Mouse (Mus musculus) neural tube, embryonic 10.5 days (tissue): ENCODE results near the gene Col25a1.

Experiments
- DNase-seq: peaks from one replicate; pipeline ENCODE4 v3.0.0-alpha.2; 2017; ENCODE audit warnings: low spot score; ENCODE audit errors: extremely low spot score

Gene Col25a1

DNA sequence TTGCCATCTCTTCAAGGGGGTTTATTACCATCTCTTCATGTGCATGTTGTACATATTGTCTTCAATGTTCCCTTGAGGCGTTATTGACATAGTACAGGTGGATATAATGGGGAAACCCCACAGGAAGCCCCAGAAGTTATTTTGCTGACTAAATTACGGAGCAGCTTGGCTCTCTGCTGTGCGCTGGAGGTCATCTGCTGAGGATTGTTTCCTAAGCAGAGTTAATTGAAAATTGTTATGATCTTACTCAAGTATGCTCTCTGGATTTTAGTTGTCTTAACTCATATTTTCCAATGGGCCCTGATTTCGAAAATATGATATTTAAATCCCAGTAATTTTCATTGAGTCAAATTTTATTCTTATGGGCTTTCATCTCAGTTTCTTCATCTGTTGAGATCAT lies 178.0 kb downstream of the Col25a1 start:
- no peak for DNase-seq

DNA sequence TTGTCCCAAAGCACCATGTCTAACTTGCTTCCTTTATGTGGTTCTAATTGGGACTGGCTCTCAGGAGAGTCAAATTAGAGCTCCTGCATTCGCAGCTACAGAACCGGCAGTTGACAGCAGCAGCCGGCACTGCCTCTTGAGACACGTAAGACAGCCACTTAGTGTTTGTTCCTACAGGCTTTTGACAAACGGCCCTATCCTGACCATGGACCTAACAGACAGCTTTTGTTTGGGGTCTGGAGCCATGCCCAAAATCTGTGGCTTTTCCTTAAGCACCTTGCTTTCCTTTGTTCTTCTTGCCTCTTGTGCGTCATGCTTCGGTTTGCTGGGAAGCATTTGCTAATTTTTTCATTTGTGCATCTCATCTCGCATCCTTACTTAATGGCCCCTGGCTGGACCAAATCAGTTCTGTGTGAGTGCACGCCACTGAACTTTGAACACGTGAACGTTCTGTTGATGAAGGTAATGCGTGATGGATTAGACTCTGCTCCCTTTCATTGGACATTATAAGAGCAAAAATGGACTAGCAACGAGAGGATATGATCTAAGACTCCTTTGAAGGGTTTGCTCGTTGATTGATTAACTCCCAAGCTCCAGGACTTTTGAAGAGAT lies 179.5 kb downstream of the Col25a1 start:
- no peak for DNase-seq

GRCm38 (mm10) chr3:130313246-130313645 lies 181.9 kb downstream of the Col25a1 start:
- DNase-seq: no peak

DNA sequence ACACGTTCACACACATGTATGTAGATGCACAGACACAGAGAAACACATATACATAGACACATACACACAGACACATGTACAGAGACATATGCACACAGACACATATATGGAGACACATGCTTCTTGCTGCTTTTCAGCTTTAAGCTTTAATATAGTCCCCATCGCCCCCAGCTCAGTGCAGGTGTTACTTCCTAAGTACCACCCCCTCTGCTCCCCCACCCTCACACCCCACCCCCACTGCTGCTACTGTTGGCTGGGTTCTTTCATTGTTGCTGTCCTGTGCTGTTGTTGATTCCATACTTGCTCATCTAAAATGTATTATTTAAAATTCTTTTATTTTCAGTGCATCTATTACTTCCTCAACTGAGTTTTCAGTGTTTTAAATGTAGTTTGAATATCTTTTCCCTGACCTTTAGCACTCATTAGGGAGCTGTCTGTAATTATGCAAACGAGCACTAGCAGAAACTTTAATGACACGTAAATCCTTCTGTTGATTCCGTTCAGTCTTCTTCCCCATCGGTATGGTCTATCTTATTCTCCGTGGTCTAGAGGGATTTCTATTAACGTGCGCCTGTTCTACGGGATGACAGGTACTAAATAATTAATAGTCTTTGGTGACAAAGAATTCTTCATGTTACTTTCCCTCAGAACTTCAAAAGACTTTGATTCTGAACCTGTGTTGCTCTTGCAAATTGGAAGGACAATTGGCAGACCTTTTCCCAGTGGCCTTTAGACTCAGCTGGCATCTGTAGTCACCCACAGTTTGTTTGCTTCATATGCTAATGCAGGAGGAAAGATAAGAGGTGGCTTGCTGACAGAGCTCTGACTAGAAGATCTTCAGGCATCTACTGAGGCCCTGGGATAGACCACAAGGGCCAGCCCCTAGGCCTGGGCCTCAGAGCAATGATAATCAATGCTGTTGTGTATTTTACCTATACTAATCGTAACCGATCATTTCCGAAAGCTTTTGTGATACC lies 196.0 kb downstream of the Col25a1 start:
- no peak for DNase-seq

DNA sequence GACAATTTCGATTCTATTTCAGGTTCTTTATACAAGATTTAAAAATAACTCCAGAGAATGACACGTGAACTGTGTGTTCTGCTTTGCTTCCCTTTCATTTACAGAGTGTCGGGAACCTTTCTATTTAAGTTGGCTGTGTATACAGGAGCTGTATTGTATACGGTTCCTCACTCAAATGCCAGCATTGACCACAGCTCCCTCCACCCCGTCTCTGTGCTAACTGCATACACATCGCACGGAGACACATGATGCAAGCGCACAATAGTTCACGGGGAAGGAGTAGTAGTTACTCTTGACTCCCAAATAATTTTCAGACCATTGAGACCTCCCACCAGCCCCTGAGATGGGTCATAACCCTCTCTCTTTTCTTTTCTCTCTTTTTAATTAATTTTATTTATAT lies 197.6 kb downstream of the Col25a1 start:
- no peak for DNase-seq

DNA sequence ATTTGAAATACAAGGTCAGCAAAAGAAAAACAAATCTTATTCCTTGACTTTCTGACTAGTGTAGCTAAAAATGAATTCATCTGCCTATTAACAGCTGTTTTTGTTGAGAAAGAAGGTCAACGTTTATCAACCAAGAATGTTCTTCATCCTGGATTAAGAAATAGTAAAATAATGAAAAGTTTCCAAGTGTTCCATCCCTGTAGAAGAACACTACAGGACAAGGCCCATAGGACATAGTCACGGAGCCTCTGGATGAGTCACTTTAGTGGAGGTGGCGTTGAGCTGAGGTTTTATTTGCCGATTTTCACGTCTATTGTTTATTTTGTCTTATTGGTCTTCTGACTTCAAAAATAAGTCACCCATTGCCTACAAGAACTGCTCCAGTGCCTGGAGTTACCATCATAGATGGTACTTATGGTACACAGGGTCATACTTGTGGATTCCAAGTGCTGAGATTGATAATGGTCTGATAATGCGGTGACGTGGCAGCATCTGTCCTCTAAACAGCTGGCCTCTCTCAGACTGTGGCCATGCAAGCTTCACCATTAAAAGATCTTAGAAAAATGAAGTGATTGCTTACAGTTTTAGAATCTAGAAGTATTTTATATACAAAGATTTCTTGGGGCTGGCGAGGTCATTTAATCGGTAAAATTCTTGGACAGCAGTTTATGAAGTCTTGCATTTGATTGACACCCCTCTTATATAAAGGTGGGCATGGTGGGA lies 198.7 kb downstream of the Col25a1 start:
- DNase-seq: no peak

GRCm38 (mm10) chr3:130330556-130330950 lies 199.3 kb downstream of the Col25a1 start:
- no peak for DNase-seq

- no peak for DNase-seq
Observed at GRCm38 (mm10) chr3:130332347-130332913, 201.1 kb downstream of the Col25a1 start.

GRCm38 (mm10) chr3:130337857-130338256 lies 206.6 kb downstream of the Col25a1 start:
- no peak for DNase-seq

DNA sequence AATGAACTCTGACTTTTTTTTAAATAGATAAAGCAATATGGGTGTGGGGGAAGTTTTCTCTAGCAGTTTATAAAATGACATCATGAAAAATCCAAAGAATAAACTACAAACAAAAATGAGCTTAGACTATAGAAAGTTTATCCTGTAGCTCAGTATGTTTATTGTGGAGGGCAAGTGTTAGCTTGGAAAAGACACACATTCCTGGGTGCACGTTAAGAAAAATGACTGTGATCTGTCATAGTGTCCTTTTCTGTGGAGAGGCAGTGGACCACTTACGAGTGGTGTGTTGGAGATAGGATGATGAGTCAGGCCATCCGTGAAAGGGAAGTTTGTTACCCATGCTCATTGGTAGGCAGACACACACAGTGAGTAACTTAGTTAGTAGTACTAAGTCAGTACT lies 207.1 kb downstream of the Col25a1 start:
- DNase-seq: no peak

GRCm38 (mm10) chr3:130350161-130350560 lies 218.9 kb downstream of the Col25a1 start:
- no peak for DNase-seq

- no peak for DNase-seq
Observed at GRCm38 (mm10) chr3:130354399-130355039, 223.2 kb downstream of the Col25a1 start.

- no peak for DNase-seq
Observed at GRCm38 (mm10) chr3:130356575-130357173, 225.4 kb downstream of the Col25a1 start.

DNA sequence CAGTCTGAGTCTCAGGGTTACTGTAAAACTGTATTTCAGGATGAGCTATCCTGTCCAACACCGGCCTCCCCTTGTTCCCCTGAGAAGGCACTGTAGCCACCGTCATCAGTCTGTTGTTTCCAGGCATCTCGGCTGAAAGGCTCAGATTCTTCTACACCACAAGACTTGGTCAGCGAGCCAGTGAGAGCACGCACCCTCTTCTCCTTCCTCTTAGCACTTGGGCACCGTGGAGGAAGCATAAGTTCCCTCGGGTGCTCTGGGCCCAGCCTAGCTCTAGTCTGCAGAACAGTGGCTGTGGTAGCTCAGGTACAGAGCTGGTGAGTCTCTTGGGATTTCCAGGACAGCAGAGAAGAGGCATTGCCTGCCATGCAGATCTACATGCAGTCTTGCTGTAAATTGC lies 229.5 kb downstream of the Col25a1 start:
- DNase-seq: no peak

DNA sequence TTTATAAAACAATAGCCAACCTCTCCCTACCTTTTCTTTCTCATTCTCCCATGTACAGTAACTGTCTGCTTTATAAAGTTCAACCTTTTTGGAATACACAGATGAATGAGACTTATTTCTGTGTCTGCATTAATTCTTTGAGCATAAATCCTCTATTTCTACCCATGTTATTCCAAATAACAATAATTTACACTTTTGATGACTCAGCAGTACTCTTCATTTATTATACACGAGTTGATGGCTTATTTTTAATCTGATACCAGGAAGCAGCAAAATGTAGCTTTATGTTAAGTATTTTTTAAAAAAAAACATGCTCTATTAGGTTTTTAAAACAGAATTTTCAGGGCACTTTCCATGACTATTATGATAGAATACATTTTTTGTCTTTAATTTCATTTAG lies 230.6 kb downstream of the Col25a1 start:
- DNase-seq: no peak

DNA sequence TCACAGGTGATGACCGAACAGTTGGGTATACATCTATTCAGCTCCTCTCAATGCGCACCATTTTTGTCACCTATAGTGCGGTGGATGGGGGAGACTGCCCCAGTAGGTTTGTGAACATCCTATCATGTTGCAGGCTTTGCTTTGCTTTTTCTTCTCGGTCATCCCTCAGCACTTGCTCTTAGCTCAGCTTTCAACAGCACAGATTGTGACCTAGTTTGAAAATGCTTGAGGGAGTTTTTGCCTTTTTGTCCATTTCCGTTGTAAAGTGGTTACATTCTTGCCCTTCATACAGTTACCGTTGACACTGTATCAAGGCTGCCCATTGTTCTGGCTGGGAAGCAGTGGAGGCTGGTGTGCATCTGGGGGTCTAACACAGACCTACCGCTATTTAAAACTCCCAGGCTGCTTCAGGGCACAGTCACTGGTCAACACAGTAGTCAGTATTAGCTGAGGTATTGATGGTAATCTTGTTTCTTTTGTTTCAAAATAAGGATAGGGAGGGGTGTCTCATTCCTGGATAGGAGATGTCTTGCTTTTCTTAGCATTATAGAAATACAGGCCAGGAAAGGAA lies 231.6 kb downstream of the Col25a1 start:
- no peak for DNase-seq

DNA sequence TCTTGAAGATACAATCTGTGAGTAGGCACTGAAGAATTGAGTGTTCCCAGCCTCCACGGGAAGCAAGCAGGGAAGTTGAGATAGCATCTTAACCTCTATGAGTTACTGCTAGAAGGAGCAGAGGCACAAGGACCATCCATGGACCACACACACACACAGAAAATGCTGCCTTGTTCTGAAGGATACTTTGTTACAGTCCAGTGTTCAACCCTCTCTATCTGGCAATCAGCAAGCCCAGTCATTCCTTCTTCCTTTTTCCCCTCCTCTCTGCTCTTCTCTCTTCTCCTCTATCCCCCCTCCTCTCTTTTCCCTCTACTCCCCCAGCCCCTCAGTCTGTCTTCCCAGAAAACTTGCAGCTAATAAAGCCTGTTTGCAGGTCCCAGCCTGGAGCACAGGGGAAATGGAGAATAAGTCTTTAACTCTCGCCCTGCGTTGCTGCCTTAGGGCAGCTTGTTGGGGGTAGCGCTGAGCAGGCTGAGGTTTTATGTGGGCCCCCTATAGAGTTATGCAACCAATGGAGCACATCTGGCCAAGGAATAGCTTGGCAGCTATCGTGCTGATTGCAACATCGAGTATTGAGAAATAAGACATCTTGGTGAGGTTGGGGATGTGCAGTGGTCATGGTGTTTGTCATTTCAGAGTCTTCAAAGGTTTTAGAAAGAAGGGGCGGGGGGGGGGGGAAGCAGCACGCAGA lies 235.8 kb downstream of the Col25a1 start:
- DNase-seq: no peak

DNA sequence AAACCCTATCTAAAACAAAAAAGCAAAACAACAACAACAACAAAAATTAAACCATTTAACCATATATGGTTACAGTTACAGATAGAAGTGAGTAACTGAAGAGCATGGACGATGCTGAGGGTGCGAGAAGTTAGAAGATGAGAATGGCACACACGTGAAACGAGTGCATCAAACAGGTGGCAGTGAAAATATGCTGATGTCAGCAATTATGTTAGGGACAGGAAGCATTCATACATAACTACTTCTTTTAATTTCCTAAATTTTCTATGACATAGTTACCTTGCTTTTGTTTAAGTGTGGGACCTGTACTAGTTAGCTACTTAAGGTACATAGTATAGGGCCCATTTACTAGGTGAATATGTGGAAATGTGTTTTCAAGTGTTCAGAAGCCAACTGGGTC lies 237.1 kb downstream of the Col25a1 start:
- no peak for DNase-seq

DNA sequence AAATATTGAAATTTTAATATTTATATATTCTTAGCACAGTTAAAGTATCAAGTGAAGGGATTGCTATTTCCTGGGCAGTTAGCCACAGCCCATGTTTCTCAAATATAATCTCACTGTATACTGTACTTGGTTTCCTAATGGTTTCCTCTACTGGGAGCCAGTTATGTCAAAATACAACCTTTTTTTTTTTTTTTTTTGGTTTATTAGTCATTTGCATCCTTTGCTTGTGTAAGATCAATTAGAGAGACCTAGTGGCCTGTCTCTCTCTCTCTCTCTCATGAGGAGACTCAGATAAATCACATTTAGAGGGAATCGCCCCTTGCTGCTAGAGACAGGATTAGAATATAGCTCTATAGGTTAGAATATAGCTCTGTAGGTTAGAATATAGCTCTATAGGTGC lies 237.8 kb downstream of the Col25a1 start:
- no peak for DNase-seq

- no peak for DNase-seq
Observed at GRCm38 (mm10) chr3:130370167-130370566, 238.9 kb downstream of the Col25a1 start.
